Mouse (Mus musculus): ENCODE data around the gene Ggt6. TPM values are rescaled to one million over a fixed set of nuclear protein-coding genes. Genes with fewer than 3 reads are reported as not detected.
A peak's percentile ranks its signal among the peaks of the same experiment; 100 is the strongest.
"Not testable (repeated sequence)": the region's sequence is repeated elsewhere in the genome, so short reads cannot be mapped to it uniquely, and the experiment has no call there.

The Ggt6 gene
- total RNA-seq, 2 experiments from 2014 or later, result 0.23 TPM; not detected in 1

GRCm38 (mm10) chr11:72436756-72437650 is 1.7 kb downstream of the Ggt6 start:
- no peak for DNase-seq (ENCODE audit: low spot score in 2 of 2)

DNA sequence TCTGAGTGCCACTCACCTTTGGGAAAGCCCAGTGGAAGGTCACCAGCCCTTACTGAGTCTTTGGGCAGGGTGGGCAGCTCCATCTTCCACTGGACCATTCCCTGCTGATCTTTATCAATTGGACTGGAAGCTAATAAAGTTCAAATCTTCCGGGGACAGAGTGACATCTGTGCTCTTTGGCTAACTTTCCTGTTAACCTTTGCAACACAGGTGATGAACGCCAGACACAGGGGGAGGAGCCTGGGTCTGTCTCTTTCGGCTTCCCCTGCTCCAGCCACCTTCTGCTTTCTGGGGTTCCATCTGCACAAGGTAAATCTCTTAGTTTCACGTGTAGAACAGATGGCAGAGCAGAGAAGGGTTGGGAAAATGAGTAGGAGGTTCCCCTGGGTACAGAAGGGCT is 3.1 kb downstream of the Ggt6 start:
- DNase-seq (ENCODE audit: low spot score in 2 of 2), result no peak

- DNase-seq (ENCODE audit: low spot score in 2 of 2), result not testable (repeated sequence)
Measured at GRCm38 (mm10) chr11:72440597-72440964, 5.3 kb downstream of the Ggt6 start.

DNA sequence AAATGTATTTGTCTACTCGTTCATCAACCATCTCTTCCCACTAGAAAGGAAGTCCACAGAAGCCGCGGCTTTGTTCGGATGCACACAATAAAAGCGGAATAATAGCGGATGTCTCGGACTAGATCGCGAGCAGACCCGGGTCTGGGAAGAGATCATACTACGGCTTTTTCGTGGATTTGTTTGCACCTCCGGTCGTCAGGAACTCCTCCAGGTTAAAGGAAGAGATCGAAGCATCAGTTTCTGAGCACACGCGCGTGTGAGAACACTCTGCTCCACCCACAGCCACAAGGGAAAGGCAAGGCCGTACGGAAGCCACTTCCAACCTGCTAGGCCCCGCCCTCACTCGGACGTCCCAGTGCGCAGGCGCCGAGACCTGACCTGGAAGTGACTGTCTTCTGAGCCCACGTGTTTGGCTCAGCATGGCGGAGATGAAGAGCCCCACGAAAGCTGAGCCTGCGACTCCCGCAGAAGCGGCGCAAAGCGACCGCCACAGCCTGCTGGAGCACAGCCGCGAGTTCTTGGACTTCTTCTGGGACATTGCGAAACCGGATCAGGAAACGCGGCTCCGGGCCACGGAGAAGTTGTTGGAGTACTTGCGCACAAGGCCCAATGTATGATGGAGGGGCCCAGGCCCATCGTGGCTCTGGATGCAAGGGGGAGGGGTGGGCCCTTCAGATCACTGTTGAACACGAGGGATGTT is 5.8 kb downstream of the Ggt6 start, which contains the start of gene Mybbp1a:
Mybbp1a (plus strand) TSS at position 391 of the 700 bp plus-strand sequence.
- DNase-seq (ENCODE audit: low spot score in 2 of 2), result peak; percentile 98 to 99

DNA sequence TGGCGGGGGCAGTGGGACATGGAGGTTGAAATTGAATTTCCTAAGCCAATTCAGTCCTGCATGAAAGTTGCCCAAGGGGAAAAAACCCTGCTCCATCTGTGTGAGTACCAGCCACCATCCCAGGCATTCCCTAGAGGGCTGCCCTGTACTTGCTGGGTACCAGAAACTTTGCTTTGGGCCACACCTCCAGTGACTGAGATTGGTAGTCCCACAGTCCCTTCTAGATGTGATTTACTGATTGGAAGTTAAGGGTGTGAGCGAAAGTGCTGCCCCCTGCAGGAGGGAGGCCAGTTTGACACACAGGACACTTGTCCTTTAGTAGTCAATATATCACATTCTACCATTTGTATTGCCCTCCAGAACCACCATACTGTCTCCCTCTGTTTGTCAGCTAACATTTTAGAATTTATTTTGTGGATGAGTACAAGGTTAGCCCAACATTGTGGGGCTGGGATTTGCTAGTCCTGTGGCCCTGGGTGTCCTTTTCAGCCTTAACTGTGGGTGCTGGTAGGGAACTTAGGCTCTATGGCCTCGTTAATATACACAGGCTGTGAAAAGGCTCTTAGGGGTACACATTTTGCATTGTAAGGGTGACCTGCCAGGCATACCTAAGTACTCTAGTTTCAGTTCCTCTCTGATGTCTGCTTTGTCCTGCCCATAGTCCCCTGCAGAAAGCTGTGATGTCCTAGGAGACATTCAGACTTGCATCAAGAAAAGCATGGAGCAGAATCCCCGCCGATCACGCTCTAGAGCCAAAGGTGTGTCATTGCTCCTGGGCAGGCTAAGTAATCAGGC is 11.2 kb downstream of the Ggt6 start:
- no peak for DNase-seq (ENCODE audit: low spot score in 2 of 2)

- DNase-seq (ENCODE audit: low spot score in 2 of 2), result no peak
Measured at GRCm38 (mm10) chr11:72447475-72447874, 12.1 kb downstream of the Ggt6 start.

GRCm38 (mm10) chr11:72452140-72452665 is 16.9 kb downstream of the Ggt6 start:
- DNase-seq (ENCODE audit: low spot score in 2 of 2), result no peak

- DNase-seq (ENCODE audit: low spot score in 2 of 2), result no peak
Measured at GRCm38 (mm10) chr11:72453105-72453953, 18.0 kb downstream of the Ggt6 start.

- DNase-seq (ENCODE audit: low spot score in 2 of 2), result peak; percentile 44 to 47
Measured at GRCm38 (mm10) chr11:72455694-72456093, 20.4 kb downstream of the Ggt6 start.

DNA sequence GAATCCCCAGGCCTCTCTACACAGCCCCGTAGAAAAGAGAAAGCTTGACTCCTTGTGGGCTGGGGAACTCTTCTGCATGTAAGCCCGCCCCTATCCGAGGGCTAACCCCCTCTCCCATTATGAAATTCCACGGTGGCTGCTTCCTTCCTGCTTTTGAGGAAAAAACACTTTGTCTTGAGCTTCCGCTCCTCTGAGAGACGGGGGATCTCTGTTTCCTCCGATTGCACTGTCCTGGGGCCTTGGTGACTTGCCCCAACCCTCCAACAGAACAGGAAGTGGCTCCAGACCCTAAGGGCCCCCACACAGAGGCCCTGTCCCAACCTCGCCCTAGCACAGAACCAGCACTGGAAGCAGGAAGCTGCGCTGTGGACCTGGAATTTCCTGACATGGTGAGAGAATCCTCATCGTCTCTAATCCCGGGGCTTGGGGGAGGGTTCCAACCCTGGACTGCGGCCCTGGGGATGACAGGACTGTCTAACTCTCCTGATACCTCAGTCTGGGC is 22.7 kb downstream of the Ggt6 start:
- no peak for DNase-seq (ENCODE audit: low spot score in 2 of 2)

DNA sequence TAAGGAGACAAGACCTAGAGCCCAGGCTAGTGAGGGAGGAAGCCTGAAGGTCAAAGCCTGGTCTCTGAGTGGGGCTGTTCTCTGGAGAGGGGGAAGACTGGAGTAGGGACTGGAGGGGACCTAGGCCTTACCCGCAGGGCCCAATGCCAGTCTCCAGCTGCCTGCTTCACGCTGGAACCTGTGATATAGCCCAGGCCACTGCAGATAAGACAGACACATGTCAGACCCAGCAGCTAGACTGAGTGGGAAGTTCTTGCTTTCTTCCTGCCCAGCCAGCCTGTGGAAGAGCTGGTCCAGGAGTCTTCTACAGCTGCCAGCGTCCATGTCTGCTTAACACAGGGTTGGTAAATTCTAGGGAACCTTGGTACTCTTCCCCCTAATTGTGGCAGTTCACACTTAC is 23.2 kb downstream of the Ggt6 start:
- no peak for DNase-seq (ENCODE audit: low spot score in 2 of 2)

- DNase-seq (ENCODE audit: low spot score in 2 of 2), result no peak
Measured at GRCm38 (mm10) chr11:72461500-72461981, 26.2 kb downstream of the Ggt6 start.

DNA sequence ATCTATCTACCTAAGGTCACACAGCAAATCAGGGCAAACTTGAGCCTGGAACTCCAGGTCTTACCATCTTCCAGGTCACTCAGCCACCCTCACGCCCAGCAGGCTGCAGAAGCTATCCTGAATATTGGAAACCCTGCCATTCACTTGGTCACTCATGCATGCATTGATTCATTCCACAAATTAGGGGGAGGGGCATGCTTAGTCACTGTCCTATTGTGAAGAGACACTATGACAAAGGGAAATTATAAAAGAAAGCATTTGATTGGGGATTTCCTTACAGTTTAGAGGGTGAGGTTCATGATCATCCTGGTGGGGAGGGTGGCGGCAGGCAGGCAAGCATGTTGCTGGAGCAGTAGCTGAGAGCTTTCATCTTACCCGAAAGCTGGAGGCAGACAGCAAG is 29.5 kb downstream of the Ggt6 start:
- no peak for DNase-seq (ENCODE audit: low spot score in 2 of 2)

DNA sequence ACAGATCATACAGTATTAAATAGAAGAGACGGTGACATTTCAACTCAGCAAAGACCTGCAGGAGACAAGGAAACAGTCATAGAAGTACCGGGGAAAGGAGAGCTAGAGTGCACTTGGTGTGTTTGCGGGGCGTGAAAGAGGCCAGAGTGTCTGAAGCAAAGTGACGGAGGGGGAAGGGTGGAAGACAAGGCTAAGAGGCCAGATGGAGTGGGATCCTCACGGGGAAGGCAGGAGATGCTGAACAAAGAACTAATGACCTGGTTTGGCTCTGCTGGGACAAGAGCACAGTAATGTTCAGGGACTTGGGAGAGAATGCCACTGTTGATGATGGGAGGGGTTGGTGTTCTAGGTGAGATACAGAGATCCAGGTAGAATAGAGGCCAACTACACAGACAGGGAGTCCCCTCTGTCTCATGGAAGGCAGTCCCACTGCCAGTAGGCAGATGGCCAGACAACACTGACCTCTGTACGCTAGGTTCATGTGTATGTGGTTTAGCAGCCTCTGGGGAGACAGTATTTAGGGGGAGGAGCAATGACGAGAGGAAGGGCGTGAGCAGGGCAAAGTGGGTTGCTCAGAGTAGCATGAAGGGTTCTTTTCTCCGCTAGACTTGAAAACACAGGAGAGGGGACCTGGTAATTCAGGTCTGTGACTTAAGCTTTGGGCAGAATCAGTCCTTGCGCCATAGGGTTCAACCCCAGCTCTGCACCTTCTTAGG is 30.8 kb downstream of the Ggt6 start:
- no peak for DNase-seq (ENCODE audit: low spot score in 2 of 2)

GRCm38 (mm10) chr11:72466694-72467507 is 31.6 kb downstream of the Ggt6 start:
- no peak for DNase-seq (ENCODE audit: low spot score in 2 of 2)

DNA sequence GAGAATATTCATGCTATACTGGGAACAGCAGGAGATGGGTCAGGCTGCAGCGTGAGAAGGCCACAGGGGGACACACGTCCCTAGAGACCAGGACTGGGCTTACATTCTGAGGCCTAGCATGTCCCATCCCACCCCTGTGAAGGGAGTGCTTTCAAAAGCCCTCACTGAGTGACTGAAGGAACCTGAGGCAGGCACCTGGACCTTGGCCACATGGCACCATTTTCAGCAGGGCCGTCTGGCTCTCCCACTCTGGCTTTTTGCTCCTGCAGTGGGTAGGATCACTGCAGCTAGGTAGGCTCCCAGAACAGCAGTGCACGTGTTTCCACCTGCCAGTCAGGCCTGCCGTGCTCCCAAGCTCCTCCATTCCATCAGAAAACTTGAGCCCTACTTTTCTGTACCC is 33.2 kb downstream of the Ggt6 start:
- no peak for DNase-seq (ENCODE audit: low spot score in 2 of 2)

DNA sequence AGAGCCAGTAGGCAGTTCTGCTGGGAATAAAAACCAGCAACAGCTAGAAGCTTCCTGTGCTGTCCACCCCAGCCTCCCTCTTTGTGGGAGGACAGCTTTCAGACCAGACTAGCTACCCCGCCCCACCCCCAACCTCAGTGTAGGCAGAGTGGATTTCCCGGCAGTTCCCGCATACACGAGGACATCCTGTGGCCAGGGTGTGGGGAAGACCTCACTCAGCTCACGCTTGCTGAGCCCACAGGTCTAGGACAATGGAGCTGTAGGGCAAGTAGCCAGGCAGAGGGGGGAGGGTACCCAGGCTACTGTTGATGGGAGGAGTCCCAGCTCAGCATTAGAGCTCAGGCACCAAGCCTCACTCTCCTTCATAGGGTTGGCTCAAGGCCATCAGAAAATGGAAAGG is 33.9 kb downstream of the Ggt6 start:
- peak; percentile 39 to 45 for DNase-seq (ENCODE audit: low spot score in 2 of 2)

DNA sequence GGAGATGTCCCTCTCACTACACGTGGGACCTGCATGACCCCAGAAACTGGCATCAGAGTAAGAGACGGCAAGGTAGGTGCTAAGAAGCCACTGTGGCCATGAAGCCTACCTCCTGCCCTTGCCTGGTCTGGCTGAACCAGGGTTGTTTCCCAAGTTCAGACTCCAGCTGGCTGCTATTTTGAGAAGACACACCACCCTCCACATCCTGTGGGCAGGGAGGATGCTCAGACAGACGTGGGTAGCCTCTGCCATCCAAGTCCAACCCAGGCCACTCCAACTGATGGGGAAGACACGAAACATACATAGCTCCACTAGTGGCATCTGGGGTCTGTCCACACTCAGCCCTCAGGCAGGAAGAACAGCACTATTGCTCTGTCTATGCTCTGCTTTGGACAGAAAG is 34.7 kb downstream of the Ggt6 start:
- DNase-seq (ENCODE audit: low spot score in 2 of 2), result no peak

All from left cerebral cortex, adult 18-20 months (tissue).